Mouse (Mus musculus) midbrain, embryonic 11.5 days (tissue): ENCODE measurements around the gene Dtymk. TPM values are rescaled to one million over a fixed set of nuclear protein-coding genes. Genes with fewer than 3 reads are reported as not detected.
"Not testable (repeated sequence)": the region's sequence is repeated elsewhere in the genome, so short reads cannot be mapped to it uniquely, and the experiment has no call there.

Experiments
- ATAC-seq: fragments of 200-750 bp; cut with Nextera tagmentation; 2 replicates; pipeline ENCODE4 v1.8.0; 2017; ENCODE audit warnings: moderate TSS enrichment, moderate library complexity; ENCODE audit not compliant: low FRiP score
- DNase-seq: peaks from one replicate; pipeline ENCODE4 v3.0.0; 2015; ENCODE audit warnings: low spot score; ENCODE audit errors: missing footprints
- H3K27ac ChIP-seq: fragments of 300-500 bp; sonication (generic); 2 replicates; pipeline ENCODE4 v1.5.1; 2014; ENCODE audit warnings: low read depth, low read length
- H3K27me3 ChIP-seq: fragments of 300-500 bp; sonication (generic); 2 replicates; pipeline ENCODE4 v1.6.1; 2014; ENCODE audit warnings: mild to moderate bottlenecking, low read length, moderate library complexity, mixed read lengths; ENCODE audit not compliant: control insufficient read depth, insufficient read depth
- H3K36me3 ChIP-seq: fragments of 300-500 bp; sonication (generic); 2 replicates; pipeline ENCODE4 v1.6.1; 2014; ENCODE audit warnings: mild to moderate bottlenecking, low read length, moderate library complexity, mixed read lengths; ENCODE audit not compliant: control insufficient read depth, insufficient read depth
- H3K4me1 ChIP-seq: fragments of 300-500 bp; sonication (generic); 2 replicates; pipeline ENCODE4 v1.6.1; 2014; ENCODE audit warnings: low read length; ENCODE audit not compliant: control insufficient read depth, insufficient read depth
- H3K4me2 ChIP-seq: fragments of 300-500 bp; sonication (generic); 2 replicates; pipeline ENCODE4 v1.6.1; 2014; ENCODE audit warnings: mild to moderate bottlenecking, moderate library complexity
- H3K4me3 ChIP-seq: fragments of 300-500 bp; sonication (generic); 2 replicates; pipeline ENCODE4 v1.5.1; 2014; ENCODE audit warnings: low read depth, low read length
- H3K9ac ChIP-seq: fragments of 300-500 bp; sonication (generic); 2 replicates; pipeline ENCODE4 v1.6.1; 2014; ENCODE audit warnings: low read length
- H3K9me3 ChIP-seq: fragments of 300-500 bp; sonication (generic); 2 replicates; pipeline ENCODE4 v1.6.1; 2016; ENCODE audit warnings: low read length; ENCODE audit not compliant: control insufficient read depth
- WGBS: fragments of 180-500 bp; shearing (Covaris S2); extraction: QIAGEN DNeasy Blood & Tissue Kit; methylation state at CpG from one replicate; pipeline ENCODE4 v1.1.7; 2014; 5-methylcytosine and 5-hydroxymethylcytosine counted together
- polyA plus RNA-seq: library from polyadenylated mRNA; unstranded; fragments of >200 nt; fragmentation: Nextera tagmentation; extraction: Ambion mirVana; gene quantifications from 2 replicates; pipeline ENCODE4 v1.2.1, GENCODE M21; 2014

The Dtymk gene
- 229 and 230 TPM in 2 replicates for polyA plus RNA-seq

- peak; percentile 66 for ATAC-seq
- H3K27me3 ChIP-seq = no peaks in the 10 kb centered on the region
- peak within 1 kb of the TSS; percentile 84 for H3K9ac ChIP-seq
- peak within 1 kb of the TSS; percentile 71 for H3K27ac ChIP-seq
- DNase-seq = peak; percentile 98
- no peaks in the 10 kb centered on the region for H3K9me3 ChIP-seq
- H3K4me1 ChIP-seq = peaks cover 11% of the 10 kb centered on the region
- H3K36me3 ChIP-seq = peaks cover 4% of the 10 kb centered on the region; the same call in 1 of the 2 replicates
- WGBS = under 1% methylated on average over 42 of the region's 42 CpGs
- peak within 1 kb of the TSS; percentile 58 for H3K4me3 ChIP-seq
- peak within 1 kb of the TSS; percentile 85 for H3K4me2 ChIP-seq
Observed at GRCm38 (mm10) chr1:93801741-93802238, at the start of gene Dtymk. Gene Dtymk (minus strand): TSS chr1:93801934.

DNA sequence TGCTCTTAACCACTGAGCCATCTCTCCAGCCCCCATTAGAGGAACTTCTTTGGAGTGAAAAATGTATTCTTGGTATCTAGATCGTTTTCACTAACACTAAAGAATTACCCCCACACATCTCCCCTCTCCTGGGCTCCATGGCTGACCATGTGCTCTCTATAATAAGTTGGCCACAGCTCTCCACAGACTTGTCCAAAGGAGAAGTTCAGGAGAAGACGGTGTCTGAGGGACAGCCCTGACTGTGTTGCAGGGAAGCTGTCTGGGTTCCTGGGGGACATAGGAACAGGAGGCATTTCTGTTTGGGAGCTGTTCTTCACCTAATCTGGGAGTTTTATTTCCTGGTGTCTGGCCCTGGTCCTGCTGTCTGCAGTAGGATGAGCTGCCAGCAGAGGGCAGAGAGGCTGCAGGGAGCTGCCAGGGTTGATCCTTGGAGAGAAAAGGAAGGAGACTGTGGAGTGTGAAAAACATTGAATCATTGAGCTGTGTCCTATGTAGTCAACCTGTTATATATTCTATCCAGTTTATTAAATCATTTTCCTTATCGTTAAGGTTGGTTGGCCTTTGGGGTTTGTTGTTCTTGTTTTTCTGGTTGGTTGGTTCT lies 44.1 kb upstream of the Dtymk start:
- DNase-seq, H3K27ac ChIP-seq, H3K4me1 ChIP-seq, H3K4me3 ChIP-seq, H3K36me3 ChIP-seq, H3K9me3 ChIP-seq, H3K4me2 ChIP-seq, H3K9ac ChIP-seq, H3K27me3 ChIP-seq: not testable (repeated sequence)
- 70% methylated on average over 1 of the region's 3 CpGs for WGBS
- peak; percentile 55; the same call in 1 of the 2 replicates for ATAC-seq

DNA sequence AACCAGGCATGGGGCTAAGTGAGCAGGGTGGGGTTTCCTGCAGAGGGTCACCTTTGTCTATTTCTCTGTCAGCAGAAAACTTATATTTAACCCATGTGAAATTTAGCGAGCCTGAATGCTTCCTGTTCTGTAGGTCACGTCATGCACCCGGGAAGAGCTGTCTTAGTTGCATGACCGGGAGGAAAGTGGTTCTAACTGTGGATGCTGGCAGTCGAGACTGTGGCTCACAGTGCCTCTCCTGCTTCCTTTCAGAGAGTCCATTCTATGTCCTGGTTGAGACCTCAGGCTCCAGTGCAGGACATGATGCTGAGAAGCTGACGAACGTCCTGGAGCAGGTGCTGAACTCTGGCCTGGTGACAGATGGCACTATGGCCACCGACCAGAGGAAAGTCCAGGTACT lies 36.8 kb upstream of the Dtymk start:
- not testable (repeated sequence) for H3K4me1 ChIP-seq, ATAC-seq, H3K4me2 ChIP-seq, H3K9ac ChIP-seq, H3K27ac ChIP-seq, H3K9me3 ChIP-seq, DNase-seq, H3K4me3 ChIP-seq, H3K36me3 ChIP-seq, H3K27me3 ChIP-seq
- WGBS = 86% methylated on average over 8 of the region's 8 CpGs

GRCm38 (mm10) chr1:93837335-93837734 lies 35.6 kb upstream of the Dtymk start:
- WGBS = 94% methylated on average over 6 of the region's 8 CpGs

GRCm38 (mm10) chr1:93836532-93836913 lies 34.8 kb upstream of the Dtymk start:
- no peak for ATAC-seq
- H3K9me3 ChIP-seq = no peaks in the 10 kb centered on the region
- no peak overlapping the region for H3K4me3 ChIP-seq
- H3K4me2 ChIP-seq = no peak overlapping the region
- no peak overlapping the region for H3K27ac ChIP-seq
- no peak overlapping the region for H3K9ac ChIP-seq
- no peak for DNase-seq
- no peaks in the 10 kb centered on the region for H3K36me3 ChIP-seq
- H3K4me1 ChIP-seq = no peaks in the 10 kb centered on the region
- WGBS = 92% methylated on average over 2 of the region's 2 CpGs
- no peaks in the 10 kb centered on the region for H3K27me3 ChIP-seq

More at GRCm38 (mm10) chr1:93837335-93837734, 35.6 kb upstream of the Dtymk start:
- Histone ChIP-seq H3K4me3 (no peak overlapping the region), H3K27ac (no peak overlapping the region), H3K9me3 (no peaks in the 10 kb centered on the region), H3K9ac (no peak overlapping the region), H3K36me3 (no peaks in the 10 kb centered on the region), H3K4me2 (no peak overlapping the region), H3K4me1 (no peaks in the 10 kb centered on the region), H3K27me3 (no peaks in the 10 kb centered on the region)
- no peak for DNase-seq
- no peak for ATAC-seq

- Histone ChIP-seq H3K9me3 (no peaks in the 10 kb centered on the region), H3K27me3 (no peaks in the 10 kb centered on the region), H3K27ac (no peak overlapping the region), H3K36me3 (no peaks in the 10 kb centered on the region), H3K4me3 (no peak overlapping the region), H3K4me2 (no peak overlapping the region), H3K9ac (no peak overlapping the region), H3K4me1 (no peaks in the 10 kb centered on the region)
- DNase-seq = no peak
- 93% methylated on average over 6 of the region's 6 CpGs for WGBS
- no peak for ATAC-seq
Observed at GRCm38 (mm10) chr1:93835876-93836531, 34.3 kb upstream of the Dtymk start.

GRCm38 (mm10) chr1:93835211-93835610 lies 33.5 kb upstream of the Dtymk start:
- H3K9ac ChIP-seq = no peak overlapping the region
- H3K4me2 ChIP-seq = no peak overlapping the region
- no peak overlapping the region for H3K4me3 ChIP-seq
- no peaks in the 10 kb centered on the region for H3K27me3 ChIP-seq
- H3K4me1 ChIP-seq = no peaks in the 10 kb centered on the region
- WGBS = 92% methylated on average over 4 of the region's 4 CpGs
- no peak overlapping the region for H3K27ac ChIP-seq
- H3K9me3 ChIP-seq = no peaks in the 10 kb centered on the region
- H3K36me3 ChIP-seq = no peaks in the 10 kb centered on the region
- ATAC-seq (no peak), DNase-seq (no peak)

DNA sequence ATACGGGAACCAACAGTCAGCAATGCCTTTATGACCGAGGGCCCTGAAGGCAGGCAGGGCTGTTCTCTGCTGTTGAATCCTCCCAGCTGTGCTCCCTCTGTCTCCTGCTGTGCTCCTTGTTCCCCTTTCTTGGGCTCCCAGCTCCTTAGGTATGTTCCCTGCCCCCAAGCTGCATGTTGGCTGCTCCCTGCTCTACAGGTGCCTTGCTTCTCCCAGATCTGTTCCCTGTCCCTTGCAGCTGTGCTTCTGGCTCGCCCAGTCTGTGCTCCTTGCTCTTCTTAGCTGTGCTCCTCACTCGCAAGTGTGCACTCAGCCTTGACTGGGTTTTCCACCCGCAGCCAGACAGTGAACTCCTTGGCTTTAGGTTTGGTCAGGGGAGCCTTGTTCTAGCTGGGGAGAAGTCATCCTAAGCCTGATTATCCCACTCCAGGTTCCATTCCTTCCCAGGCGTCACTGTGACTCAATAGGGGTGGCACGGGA lies 33.0 kb upstream of the Dtymk start:
- 83% methylated on average over 7 of the region's 7 CpGs for WGBS
- H3K9ac ChIP-seq = no peak overlapping the region
- H3K4me1 ChIP-seq = no peaks in the 10 kb centered on the region
- H3K27me3 ChIP-seq = no peaks in the 10 kb centered on the region
- DNase-seq (no peak), ATAC-seq (no peak)
- H3K9me3 ChIP-seq = no peaks in the 10 kb centered on the region
- H3K36me3 ChIP-seq = no peaks in the 10 kb centered on the region
- H3K4me2 ChIP-seq = no peak overlapping the region
- H3K27ac ChIP-seq = no peak overlapping the region
- no peak overlapping the region for H3K4me3 ChIP-seq

DNA sequence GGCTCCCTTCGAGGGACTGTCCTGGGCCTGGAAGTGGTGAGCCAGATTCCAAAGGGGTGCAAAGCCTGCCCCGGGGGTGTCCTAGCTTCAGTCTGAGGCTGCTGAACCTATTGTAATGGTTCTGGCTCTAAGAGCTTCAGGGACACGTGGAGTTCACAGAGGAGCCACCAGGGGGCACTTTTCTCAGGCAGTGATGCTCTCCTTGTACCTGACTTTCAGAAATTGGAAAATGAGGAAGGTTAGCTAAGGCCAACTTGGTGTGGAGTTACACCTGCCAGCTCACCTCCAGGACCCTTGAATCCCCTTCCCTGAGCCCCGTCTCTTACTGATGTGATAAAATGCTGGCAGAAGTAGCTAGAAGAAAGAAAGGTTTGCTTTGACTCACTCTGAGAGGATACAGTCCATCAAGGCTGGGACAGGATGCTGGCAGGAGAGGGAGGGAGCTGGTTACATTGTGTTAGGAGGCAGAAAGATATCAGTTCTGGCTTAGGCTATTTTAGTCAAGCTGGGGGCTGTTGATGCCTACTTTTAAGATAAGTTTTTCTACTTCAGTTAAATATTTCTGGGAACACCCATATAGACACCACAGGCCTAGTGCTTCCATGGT lies 31.1 kb upstream of the Dtymk start:
- DNase-seq = peak; percentile 86
- 67% methylated on average over 3 of the region's 4 CpGs for WGBS
- peak; percentile 19; the same call in 1 of the 2 replicates for ATAC-seq

More for the DNA sequence above, 31.1 kb upstream of the Dtymk start:
- H3K27ac ChIP-seq, H3K4me3 ChIP-seq, H3K9ac ChIP-seq, H3K4me1 ChIP-seq, H3K36me3 ChIP-seq, H3K27me3 ChIP-seq, H3K4me2 ChIP-seq, H3K9me3 ChIP-seq: not testable (repeated sequence)
